Mouse (Mus musculus) CD4-positive helper T cell, adult 2 months (primary cell): ENCODE data around the gene Rph3a.
"Not testable (repeated sequence)": the region's sequence is repeated elsewhere in the genome, so short reads cannot be mapped to it uniquely, and the experiment has no call there.

Source experiments
- DNase-seq: peaks from one replicate; pipeline ENCODE4 v3.0.0-alpha.2; 2012; ENCODE audit warnings: low read depth, missing footprints, low spot score

Gene Rph3a

GRCm38 (mm10) chr5:120974522-120974921 lies 35.4 kb downstream of the Rph3a start:
- DNase-seq: no peak

- no peak for DNase-seq
These were observed 37.6 kb downstream of the Rph3a start for GRCm38 (mm10) chr5:120972278-120972677.

- no peak for DNase-seq
These were observed 38.6 kb downstream of the Rph3a start for GRCm38 (mm10) chr5:120971326-120971725.

- no peak for DNase-seq
These were observed 40.2 kb downstream of the Rph3a start for GRCm38 (mm10) chr5:120969703-120970102.

GRCm38 (mm10) chr5:120968799-120969198 lies 41.1 kb downstream of the Rph3a start:
- DNase-seq: no peak

GRCm38 (mm10) chr5:120968134-120968532 lies 41.8 kb downstream of the Rph3a start:
- DNase-seq: no peak

GRCm38 (mm10) chr5:120967355-120968133 lies 42.3 kb downstream of the Rph3a start:
- DNase-seq: no peak

- no peak for DNase-seq
These were observed 43.0 kb downstream of the Rph3a start for GRCm38 (mm10) chr5:120966894-120967293.

GRCm38 (mm10) chr5:120966156-120966555 lies 43.7 kb downstream of the Rph3a start:
- DNase-seq: no peak

GRCm38 (mm10) chr5:120961004-120961403 lies 48.9 kb downstream of the Rph3a start:
- no peak for DNase-seq

GRCm38 (mm10) chr5:120953974-120954373 lies 55.9 kb downstream of the Rph3a start:
- DNase-seq: peak; percentile 53

- no peak for DNase-seq
These were observed 57.6 kb downstream of the Rph3a start for GRCm38 (mm10) chr5:120952242-120952770.

- no peak for DNase-seq
These were observed 67.8 kb downstream of the Rph3a start for GRCm38 (mm10) chr5:120942076-120942475.

GRCm38 (mm10) chr5:120938586-120938985 lies 71.3 kb downstream of the Rph3a start:
- DNase-seq: no peak

- DNase-seq: no peak
These were observed 72.1 kb downstream of the Rph3a start for GRCm38 (mm10) chr5:120937841-120938240.

GRCm38 (mm10) chr5:120933966-120934365 lies 75.9 kb downstream of the Rph3a start:
- DNase-seq: no peak

- no peak for DNase-seq
These were observed 82.9 kb downstream of the Rph3a start for GRCm38 (mm10) chr5:120927036-120927435.

- DNase-seq: not testable (repeated sequence)
These were observed 83.6 kb downstream of the Rph3a start for GRCm38 (mm10) chr5:120926311-120926710.

GRCm38 (mm10) chr5:120924520-120924919 lies 85.4 kb downstream of the Rph3a start:
- not testable (repeated sequence) for DNase-seq

GRCm38 (mm10) chr5:120923969-120924368 lies 85.9 kb downstream of the Rph3a start:
- no peak for DNase-seq

- no peak for DNase-seq
These were observed 89.6 kb downstream of the Rph3a start for GRCm38 (mm10) chr5:120920296-120920695.

GRCm38 (mm10) chr5:120919156-120919935 lies 90.5 kb downstream of the Rph3a start:
- not testable (repeated sequence) for DNase-seq
